Mouse (Mus musculus) thymus, postnatal 14 days (tissue): ENCODE data around the gene Rassf8.

Source experiments
- DNase-seq: peaks from one replicate; pipeline ENCODE4 v3.0.0; 2021

Gene Rassf8

GRCm38 (mm10) chr6:145862739-145863064 lies 116.2 kb downstream of the Rassf8 start:
- no peak for DNase-seq

GRCm38 (mm10) chr6:145863065-145863971 lies 116.8 kb downstream of the Rassf8 start:
- DNase-seq = no peak

- DNase-seq = no peak
These were observed 117.6 kb downstream of the Rassf8 start for GRCm38 (mm10) chr6:145864171-145864570.

GRCm38 (mm10) chr6:145865289-145865885 lies 118.8 kb downstream of the Rassf8 start, which contains the start of gene Bhlhe41:
Bhlhe41 (minus strand) TSS chr6:145865558.
- peak; percentile 17 for DNase-seq

- DNase-seq = peak; percentile 21
These were observed 119.6 kb downstream of the Rassf8 start for GRCm38 (mm10) chr6:145865886-145866851.

GRCm38 (mm10) chr6:145867111-145867510 lies 120.6 kb downstream of the Rassf8 start:
- no peak for DNase-seq
